Mouse (Mus musculus): ENCODE results near the gene Eral1. TPM values are rescaled to one million over a fixed set of nuclear protein-coding genes. Genes with fewer than 3 reads are reported as not detected.

The Eral1 gene
- polyA plus RNA-seq, 1 experiment from 2014 or later: 33.4 TPM

DNA sequence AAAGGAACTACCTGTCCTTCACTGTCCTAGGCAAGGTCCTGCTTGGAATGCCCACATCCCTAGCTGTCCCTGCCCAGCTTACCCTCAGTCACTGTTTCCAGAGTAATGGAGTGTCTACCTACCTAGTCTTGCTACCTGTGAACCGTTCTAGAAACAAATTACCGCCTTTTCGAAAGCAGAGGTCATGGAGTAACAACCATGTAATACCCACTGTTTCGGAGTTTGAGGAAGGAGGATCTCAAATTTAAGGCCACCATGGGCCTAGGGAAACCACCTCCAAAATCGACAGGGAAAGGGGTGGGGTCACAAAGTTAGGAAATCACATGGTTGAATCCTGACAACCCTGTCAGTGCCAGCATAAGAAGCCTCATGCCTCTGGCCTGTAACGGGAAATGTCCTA, 48.8 kb downstream of the Eral1 start:
- Histone ChIP-seq H3K27ac (ENCODE audit: low read length) (peak overlapping the region; percentile 82; the same call in 1 of the 2 replicates), H3K36me3 (ENCODE audit: control insufficient read depth, insufficient read depth, low read length) (peaks cover 30% of the 10 kb centered on the region), H3K4me2 (replicated peaks; ENCODE audit: low read depth, low read length) (peak overlapping the region; percentile 87; the same call in 1 of the 2 replicates), H3K4me1 (ENCODE audit: control insufficient read depth, insufficient read depth, low read length) (peaks cover 7% of the 10 kb centered on the region; the same call in 1 of the 2 replicates), H3K27me3 (ENCODE audit: control insufficient read depth, insufficient read depth, low read length) (no peaks in the 10 kb centered on the region), H3K9me3 (ENCODE audit: control insufficient read depth, low read depth, low read length) (no peaks in the 10 kb centered on the region), H3K9ac (replicated peaks; ENCODE audit: low read depth, low read length) (no peak overlapping the region), H3K4me3 (ENCODE audit: low read depth, low read length) (peak overlapping the region; percentile 80; the same call in 1 of the 2 replicates)
- WGBS: 39% methylated on average over 6 of the region's 6 CpGs
- ATAC-seq (ENCODE audit: insufficient number of reproducible peaks, insufficient read depth, low FRiP score, low read depth): no peak

DNA sequence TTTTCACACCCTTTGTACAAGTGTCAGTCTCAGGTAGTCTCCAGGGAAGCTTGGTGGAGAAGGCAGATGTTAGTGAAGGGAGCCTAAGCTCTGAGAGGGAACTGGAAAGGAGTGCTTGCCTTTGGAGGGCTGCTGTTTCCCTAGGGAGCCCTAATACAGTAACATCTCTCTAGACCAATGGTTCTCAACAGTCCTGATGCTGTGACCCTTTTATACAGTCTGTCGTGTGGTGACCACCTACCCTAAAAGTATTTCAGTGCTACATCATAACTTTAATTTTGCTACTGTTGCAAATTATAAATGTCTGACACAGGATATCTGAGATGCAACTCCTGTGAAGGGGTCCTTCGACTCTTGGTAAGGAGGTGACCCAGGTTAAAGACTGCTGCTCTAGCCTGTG, 49.6 kb downstream of the Eral1 start:
- Histone ChIP-seq H3K27ac (ENCODE audit: low read length) (no peak overlapping the region), H3K9ac (replicated peaks; ENCODE audit: low read depth, low read length) (no peak overlapping the region), H3K36me3 (ENCODE audit: control insufficient read depth, insufficient read depth, low read length) (peaks cover 37% of the 10 kb centered on the region), H3K9me3 (ENCODE audit: control insufficient read depth, low read depth, low read length) (no peaks in the 10 kb centered on the region), H3K4me2 (replicated peaks; ENCODE audit: low read depth, low read length) (no peak overlapping the region), H3K4me1 (ENCODE audit: control insufficient read depth, insufficient read depth, low read length) (peaks cover 7% of the 10 kb centered on the region; the same call in 1 of the 2 replicates), H3K4me3 (ENCODE audit: low read depth, low read length) (no peak overlapping the region), H3K27me3 (ENCODE audit: control insufficient read depth, insufficient read depth, low read length) (no peaks in the 10 kb centered on the region)
- no peak for ATAC-seq (ENCODE audit: insufficient number of reproducible peaks, insufficient read depth, low FRiP score, low read depth)
- 71% methylated on average over 2 of the region's 2 CpGs for WGBS

DNA sequence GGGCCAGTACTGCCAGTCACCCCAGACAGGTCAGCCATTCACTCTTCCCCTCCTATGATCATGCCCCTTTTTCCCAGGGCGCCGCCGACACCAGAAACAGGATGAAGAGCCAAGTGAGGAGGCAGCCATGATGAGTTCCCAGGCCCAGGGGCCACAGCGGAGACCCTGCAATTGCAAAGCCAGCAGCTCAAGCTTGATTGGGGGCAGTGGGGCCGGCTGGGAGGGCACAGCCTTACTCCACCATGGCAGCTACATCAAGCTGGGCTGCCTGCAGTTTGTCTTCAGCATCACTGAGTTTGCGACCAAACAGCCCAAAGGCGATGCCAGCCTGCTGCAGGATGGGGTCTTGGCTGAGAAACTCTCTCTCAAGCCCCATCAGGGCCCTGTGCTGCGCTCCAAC, 50.9 kb downstream of the Eral1 start:
- Histone ChIP-seq H3K4me1 (ENCODE audit: control insufficient read depth, insufficient read depth, low read length) (peaks cover 7% of the 10 kb centered on the region; the same call in 1 of the 2 replicates), H3K4me3 (ENCODE audit: low read depth, low read length) (no peak overlapping the region), H3K4me2 (replicated peaks; ENCODE audit: low read depth, low read length) (no peak overlapping the region), H3K36me3 (ENCODE audit: control insufficient read depth, insufficient read depth, low read length) (peaks cover 48% of the 10 kb centered on the region), H3K9ac (replicated peaks; ENCODE audit: low read depth, low read length) (no peak overlapping the region), H3K27me3 (ENCODE audit: control insufficient read depth, insufficient read depth, low read length) (no peaks in the 10 kb centered on the region), H3K27ac (ENCODE audit: low read length) (no peak overlapping the region), H3K9me3 (ENCODE audit: control insufficient read depth, low read depth, low read length) (no peaks in the 10 kb centered on the region)
- no peak for ATAC-seq (ENCODE audit: insufficient number of reproducible peaks, insufficient read depth, low FRiP score, low read depth)
- WGBS: 90% methylated on average over 8 of the region's 8 CpGs

- Histone ChIP-seq H3K9me3 (ENCODE audit: control insufficient read depth, low read depth, low read length) (no peaks in the 10 kb centered on the region), H3K4me2 (replicated peaks; ENCODE audit: low read depth, low read length) (no peak overlapping the region), H3K4me3 (ENCODE audit: low read depth, low read length) (no peak overlapping the region), H3K4me1 (ENCODE audit: control insufficient read depth, insufficient read depth, low read length) (no peaks in the 10 kb centered on the region), H3K9ac (replicated peaks; ENCODE audit: low read depth, low read length) (no peak overlapping the region), H3K36me3 (ENCODE audit: control insufficient read depth, insufficient read depth, low read length) (peaks cover 83% of the 10 kb centered on the region), H3K27ac (ENCODE audit: low read length) (no peak overlapping the region), H3K27me3 (ENCODE audit: control insufficient read depth, insufficient read depth, low read length) (no peaks in the 10 kb centered on the region)
- WGBS: 79% methylated on average over 8 of the region's 8 CpGs
- ATAC-seq (ENCODE audit: insufficient number of reproducible peaks, insufficient read depth, low FRiP score, low read depth): no peak
These were observed 56.6 kb downstream of the Eral1 start for GRCm38 (mm10) chr11:78023607-78024006.

MicroRNAs encoded within 50 kb of the gene (microRNA counts, 519-probe panel; counts per million panel counts)
- microRNA mmu-miR-144: 3,692 counts per million, percentile 74 among the panel's probes with 10 or more counts
- microRNA mmu-miR-451: 2,959 counts per million, percentile 52 among the panel's probes with 10 or more counts

Small RNAs within 50 kb of the gene (microRNA-seq; reads per million reads assigned to microRNA genes)
- gene Mir144 (32.8 reads per million, percentile 34 among the genes with 10 or more reads in this experiment), gene Mir451a (not detected), gene Mir451b (not detected)

Other genes starting within 250 kb of the Eral1 start
- gene Pipox, start 186.3 kb downstream of the Eral1 start, polyA plus RNA-seq (2014; fragmentation: Nextera tagmentation; extraction: Ambion mirVana): 13.4 and 14.2 TPM in 2 replicates
- 2.1 and 3.0 TPM in 2 replicates for gene Sez6, start 149.6 kb downstream of the Eral1 start, polyA plus RNA-seq (2014; fragmentation: Nextera tagmentation; extraction: Ambion mirVana)
- gene Phf12, start 97.6 kb downstream of the Eral1 start, polyA plus RNA-seq (2014; fragmentation: Nextera tagmentation; extraction: Ambion mirVana): 16.9 and 22.5 TPM in 2 replicates
- gene Dhrs13, start 48.1 kb downstream of the Eral1 start, polyA plus RNA-seq (2014; fragmentation: Nextera tagmentation; extraction: Ambion mirVana): 19.1 and 21.4 TPM in 2 replicates
- 54.1 and 60.6 TPM in 2 replicates for gene Flot2, start 42.5 kb downstream of the Eral1 start, polyA plus RNA-seq (2014; fragmentation: Nextera tagmentation; extraction: Ambion mirVana)
- gene Fam222b, start 14.3 kb upstream of the Eral1 start, polyA plus RNA-seq (2014; fragmentation: Nextera tagmentation; extraction: Ambion mirVana): 15.2 and 16.4 TPM in 2 replicates
- 53.5 and 54.7 TPM in 2 replicates for gene Traf4, start 85.2 kb upstream of the Eral1 start, polyA plus RNA-seq (2014; fragmentation: Nextera tagmentation; extraction: Ambion mirVana)
- gene Nek8, start 96.3 kb upstream of the Eral1 start, polyA plus RNA-seq (2014; fragmentation: Nextera tagmentation; extraction: Ambion mirVana): 16.0 and 17.4 TPM in 2 replicates
- 27.1 and 28.0 TPM in 2 replicates for gene Tlcd1, start 96.3 kb upstream of the Eral1 start, polyA plus RNA-seq (2014; fragmentation: Nextera tagmentation; extraction: Ambion mirVana)
- gene Rpl23a, start 103.2 kb upstream of the Eral1 start, polyA plus RNA-seq (2014; fragmentation: Nextera tagmentation; extraction: Ambion mirVana): 1,708 and 1,741 TPM in 2 replicates
- 156 and 171 TPM in 2 replicates for gene Rab34, start 108.0 kb upstream of the Eral1 start, polyA plus RNA-seq (2014; fragmentation: Nextera tagmentation; extraction: Ambion mirVana)
- gene Proca1, start 113.0 kb upstream of the Eral1 start, polyA plus RNA-seq (2014; fragmentation: Nextera tagmentation; extraction: Ambion mirVana): 2.7 and 3.3 TPM in 2 replicates
- 101 and 102 TPM in 2 replicates for gene Sdf2, start 165.4 kb upstream of the Eral1 start, polyA plus RNA-seq (2014; fragmentation: Nextera tagmentation; extraction: Ambion mirVana)
- gene Supt6, start 165.6 kb upstream of the Eral1 start, polyA plus RNA-seq (2014; fragmentation: Nextera tagmentation; extraction: Ambion mirVana): 25.3 and 26.2 TPM in 2 replicates
- gene 2610507B11Rik, start 181.4 kb upstream of the Eral1 start, polyA plus RNA-seq (2014; fragmentation: Nextera tagmentation; extraction: Ambion mirVana): 98.3 and 98.7 TPM in 2 replicates
- 0.17 and 0.32 TPM in 2 replicates for gene BC030499, start 210.5 kb upstream of the Eral1 start, polyA plus RNA-seq (2014; fragmentation: Nextera tagmentation; extraction: Ambion mirVana)
- gene Spag5, start 221.1 kb upstream of the Eral1 start, polyA plus RNA-seq (2014; fragmentation: Nextera tagmentation; extraction: Ambion mirVana): 40.5 and 44.6 TPM in 2 replicates
- 18.8 and 21.2 TPM in 2 replicates for gene Aldoc, start 242.6 kb upstream of the Eral1 start, polyA plus RNA-seq (2014; fragmentation: Nextera tagmentation; extraction: Ambion mirVana)
- gene Pigs, start 248.0 kb upstream of the Eral1 start, polyA plus RNA-seq (2014; fragmentation: Nextera tagmentation; extraction: Ambion mirVana): 67.7 and 69.8 TPM in 2 replicates